Comparison of ENCODE assay signal across 10 mouse cellular contexts in the genomic region with DNA sequence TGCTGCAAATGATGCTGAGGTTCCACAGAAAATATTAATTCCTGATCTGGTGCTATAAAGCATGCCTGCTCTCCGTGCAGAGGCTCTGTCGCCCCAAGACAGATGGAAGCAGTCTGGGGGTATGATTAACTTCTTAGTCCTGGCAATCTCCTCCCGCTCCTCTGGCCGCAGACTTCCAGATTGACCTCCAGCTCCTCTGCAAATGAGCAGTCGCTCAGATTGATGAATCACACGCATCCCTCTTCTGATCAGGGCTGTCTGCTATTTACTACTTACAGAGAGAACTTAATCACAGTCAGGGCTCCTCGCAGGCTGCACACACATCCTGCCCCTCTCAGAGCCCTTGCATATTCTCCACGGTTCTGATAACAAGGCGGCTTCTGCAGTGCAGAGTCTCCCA.
DNase-seq lines count a peak whose midpoint lies in the region; ATAC-seq lines count a peak whose summit lies in the region.
"Had no signal": no experiment of that assay in that cellular context is flagged by ENCODE, and none has a peak within 500 bp of the region (broad histone marks: within the 10 kb centered on the region; RNA-seq: fewer than 3 reads in every experiment).

No protein-coding gene starts in this region.

- no peak overlapping the region for H3K4me3 ChIP-seq in forebrain, embryonic 14.5 days (ENCODE audit: low read depth, low read length)
- no peak overlapping the region for H3K4me3 ChIP-seq in forebrain, embryonic 12.5 days (replicated peaks)
- H3K4me3 ChIP-seq in liver, embryonic 12.5 days = no peak overlapping the region
- H3K4me3 ChIP-seq in hindbrain, embryonic 14.5 days (replicated peaks; ENCODE audit: low read length) = no peak overlapping the region
- no peak overlapping the region for H3K4me3 ChIP-seq in neural tube, embryonic 13.5 days

- no peaks in the 10 kb centered on the region for H3K9me3 ChIP-seq in forebrain, embryonic 14.5 days (replicated peaks; ENCODE audit: control insufficient read depth, low read length)
- H3K9me3 ChIP-seq in forebrain, embryonic 12.5 days = no peaks in the 10 kb centered on the region
- H3K9me3 ChIP-seq in liver, embryonic 12.5 days (replicated peaks) = no peaks in the 10 kb centered on the region
- H3K9me3 ChIP-seq in hindbrain, embryonic 14.5 days (ENCODE audit: control insufficient read depth, low read length) = no peaks in the 10 kb centered on the region
- no peaks in the 10 kb centered on the region for H3K9me3 ChIP-seq in neural tube, embryonic 13.5 days

- no peak for ATAC-seq in forebrain, embryonic 14.5 days
- no peak for ATAC-seq in forebrain, embryonic 12.5 days (ENCODE audit: low FRiP score)
- no peak for ATAC-seq in liver, embryonic 12.5 days
- ATAC-seq in hindbrain, embryonic 14.5 days (ENCODE audit: low FRiP score) = peak; percentile 46; the same call in 1 of the 2 replicates
- peak; percentile 51 for ATAC-seq in neural tube, embryonic 13.5 days (ENCODE audit: low read depth)

- no peak overlapping the region for H3K4me2 ChIP-seq in forebrain, embryonic 14.5 days (ENCODE audit: low read length)
- no peak overlapping the region for H3K4me2 ChIP-seq in forebrain, embryonic 12.5 days
- no peak overlapping the region for H3K4me2 ChIP-seq in liver, embryonic 12.5 days
- no peak overlapping the region for H3K4me2 ChIP-seq in hindbrain, embryonic 14.5 days (replicated peaks)
- H3K4me2 ChIP-seq in neural tube, embryonic 13.5 days = peak overlapping the region; percentile 18; the same call in 1 of the 2 replicates

- H3K9ac ChIP-seq in forebrain, embryonic 14.5 days (ENCODE audit: low read length) = no peak overlapping the region
- H3K9ac ChIP-seq in forebrain, embryonic 12.5 days = no peak overlapping the region
- no peak overlapping the region for H3K9ac ChIP-seq in liver, embryonic 12.5 days
- H3K9ac ChIP-seq in hindbrain, embryonic 14.5 days = no peak overlapping the region; the same call in 1 of the 2 replicates
- peak overlapping the region; percentile 49 for H3K9ac ChIP-seq in neural tube, embryonic 13.5 days

- no peaks in the 10 kb centered on the region for H3K27me3 ChIP-seq in forebrain, embryonic 14.5 days (replicated peaks; ENCODE audit: control insufficient read depth, insufficient read depth, low read length)
- no peaks in the 10 kb centered on the region for H3K27me3 ChIP-seq in forebrain, embryonic 12.5 days
- H3K27me3 ChIP-seq in liver, embryonic 12.5 days (replicated peaks) = no peaks in the 10 kb centered on the region; the same call in 1 of the 2 replicates
- no peaks in the 10 kb centered on the region for H3K27me3 ChIP-seq in hindbrain, embryonic 14.5 days (ENCODE audit: control insufficient read depth, insufficient read depth, low read length)
- no peaks in the 10 kb centered on the region for H3K27me3 ChIP-seq in neural tube, embryonic 13.5 days

- H3K27ac ChIP-seq in forebrain, embryonic 14.5 days (ENCODE audit: low read depth, low read length) = 0 out of 2 replicates have a peak overlapping the region, but pooled peaks have one; percentile 15
- no peak overlapping the region for H3K27ac ChIP-seq in forebrain, embryonic 12.5 days
- H3K27ac ChIP-seq in liver, embryonic 12.5 days = no peak overlapping the region
- H3K27ac ChIP-seq in hindbrain, embryonic 14.5 days = peak overlapping the region; percentile 63
- peak overlapping the region; percentile 76 for H3K27ac ChIP-seq in neural tube, embryonic 13.5 days (replicated peaks)

- WGBS in forebrain, embryonic 14.5 days = 80% methylated on average over 9 of the region's 9 CpGs
- 71% methylated on average over 9 of the region's 9 CpGs for WGBS in forebrain, embryonic 12.5 days
- WGBS in liver, embryonic 12.5 days (ENCODE audit: insufficient replicate concordance) = 60% methylated on average over 9 of the region's 9 CpGs
- 32% methylated on average over 9 of the region's 9 CpGs for WGBS in hindbrain, embryonic 14.5 days
- WGBS in neural tube, embryonic 13.5 days = 37% methylated on average over 9 of the region's 9 CpGs

- H3K4me1 ChIP-seq in forebrain, embryonic 14.5 days (ENCODE audit: control insufficient read depth, insufficient read depth, low read length) = no peaks in the 10 kb centered on the region
- H3K4me1 ChIP-seq in forebrain, embryonic 12.5 days = peaks cover 2% of the 10 kb centered on the region; the same call in 1 of the 2 replicates
- no peaks in the 10 kb centered on the region for H3K4me1 ChIP-seq in liver, embryonic 12.5 days
- peaks cover 18% of the 10 kb centered on the region; the same call in 1 of the 2 replicates for H3K4me1 ChIP-seq in hindbrain, embryonic 14.5 days (replicated peaks; ENCODE audit: control insufficient read depth, insufficient read depth, low read length)
- H3K4me1 ChIP-seq in neural tube, embryonic 13.5 days (replicated peaks) = peaks cover 27% of the 10 kb centered on the region

- DNase-seq in forebrain, embryonic 14.5 days (ENCODE audit: low spot score) = no peak
- DNase-seq in liver (peak; percentile 14), adipocyte (ENCODE audit: low spot score) (no peak)
- DNase-seq in hindbrain, embryonic 14.5 days (ENCODE audit: low spot score) = no peak
- no peak for DNase-seq in urinary bladder, postnatal 25 days (ENCODE audit: low spot score)
- DNase-seq: layer of hippocampus, adult 9-11 months; lung, postnatal 10 days had no signal

- H3K36me3 ChIP-seq in forebrain, embryonic 14.5 days (ENCODE audit: control insufficient read depth, insufficient read depth, low read length) = no peaks in the 10 kb centered on the region
- no peaks in the 10 kb centered on the region for H3K36me3 ChIP-seq in forebrain, embryonic 12.5 days (replicated peaks)
- no peaks in the 10 kb centered on the region for H3K36me3 ChIP-seq in liver, embryonic 12.5 days
- H3K36me3 ChIP-seq in hindbrain, embryonic 14.5 days (replicated peaks; ENCODE audit: control insufficient read depth, insufficient read depth) = no peaks in the 10 kb centered on the region; the same call in 1 of the 2 replicates
- no peaks in the 10 kb centered on the region for H3K36me3 ChIP-seq in neural tube, embryonic 13.5 days

Comparison
In these comparisons a context has a peak if more than half of its experiments do, and no peak if none do; other contexts are left out.
1. H3K27ac ChIP-seq: peak in forebrain, embryonic 14.5 days (single experiment), hindbrain, embryonic 14.5 days (single experiment) and neural tube, embryonic 13.5 days (single experiment); none in forebrain, embryonic 12.5 days (single experiment) and liver, embryonic 12.5 days (single experiment).
2. ATAC-seq: peak in hindbrain, embryonic 14.5 days (single experiment) and neural tube, embryonic 13.5 days (single experiment); none in forebrain, embryonic 14.5 days (single experiment), forebrain, embryonic 12.5 days (single experiment) and liver, embryonic 12.5 days (single experiment).